Mouse (Mus musculus): ENCODE data around the gene Tmem91. TPM values are rescaled to one million over a fixed set of nuclear protein-coding genes. Genes with fewer than 3 reads are reported as not detected.

Gene Tmem91
- polyA plus RNA-seq, 1 experiment = 2.9 TPM

DNA sequence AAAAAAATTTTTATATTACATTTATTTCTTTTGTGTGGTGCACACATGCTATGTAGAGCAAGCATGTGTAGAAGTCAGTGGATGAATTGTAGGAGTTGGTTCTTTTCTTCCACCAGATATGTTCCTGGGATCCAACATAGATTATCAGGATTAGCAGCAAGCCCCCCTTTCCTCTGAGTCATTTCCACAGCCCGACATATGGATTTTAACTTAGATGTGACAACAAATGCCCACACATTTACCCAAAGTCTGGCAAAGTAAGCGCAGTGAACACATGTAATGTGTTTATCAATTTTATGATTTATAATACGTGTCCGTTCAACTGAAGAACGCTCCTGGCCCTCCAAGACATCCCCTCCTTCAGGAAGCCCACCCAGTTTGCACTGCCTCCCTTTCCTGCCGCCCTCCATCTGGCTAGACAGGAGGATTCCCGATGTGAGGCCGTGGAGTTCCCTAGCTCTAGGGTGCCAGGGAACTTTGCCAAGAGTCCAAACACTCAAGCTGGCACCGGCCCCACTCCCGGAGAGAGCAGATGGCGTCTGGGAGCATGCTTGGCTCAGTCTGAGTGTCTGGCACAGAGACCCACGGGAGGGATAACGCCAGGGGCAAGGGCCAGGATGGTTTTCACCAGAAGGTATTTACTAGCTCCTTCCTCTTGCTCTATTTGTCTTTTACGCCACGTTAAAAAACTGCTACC is 1.3 kb upstream of the Tmem91 start:
- DNase-seq = no peak
- TF ChIP-seq POLR2A (IDR thresholded peaks at IDR 0.05; ENCODE audit: control insufficient read depth, extremely low read depth, insufficient read depth, low read length, poor library complexity) (no peak), CTCF (IDR thresholded peaks at IDR 0.05; ENCODE audit: borderline replicate concordance, control insufficient read depth, extremely low read depth, insufficient read depth, low read length, poor library complexity) (no peak)
- no peaks in the 10 kb centered on the region; the same call in 1 of the 2 replicates for H3K27me3 ChIP-seq (ENCODE audit: control insufficient read depth, insufficient read depth, low read length)
- H3K36me3 ChIP-seq (ENCODE audit: control insufficient read depth, insufficient read depth, low read length) = no peaks in the 10 kb centered on the region
- H3K27ac ChIP-seq (ENCODE audit: control insufficient read depth, insufficient read depth, low read length) = no peak overlapping the region
- H3K4me3 ChIP-seq (ENCODE audit: control insufficient read depth, insufficient read depth, low read length) = no peak overlapping the region
- peaks cover 17% of the 10 kb centered on the region for H3K4me1 ChIP-seq (replicated peaks; ENCODE audit: control insufficient read depth, insufficient read depth, low read length)
- 92% methylated on average over 15 of the region's 15 CpGs for WGBS

DNA sequence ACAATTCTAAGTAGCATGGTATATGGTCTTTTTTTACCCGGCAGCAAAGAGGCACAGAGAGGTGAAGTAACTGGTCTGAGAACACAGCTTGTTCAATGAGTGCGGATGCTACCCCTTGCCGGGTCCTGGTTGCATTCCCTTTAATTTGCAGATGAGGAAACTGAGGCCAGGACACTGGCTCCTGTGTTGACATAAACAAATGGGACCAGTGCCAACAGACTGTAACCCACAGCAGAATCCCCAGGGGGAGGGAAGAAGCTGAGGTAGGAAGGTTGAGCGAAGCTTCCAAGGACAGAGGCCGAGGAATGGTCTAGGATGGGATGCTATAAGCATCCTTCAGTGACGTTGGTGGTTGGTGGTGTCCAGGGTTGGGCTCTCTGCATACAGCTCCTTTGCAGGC is 439 bp upstream of the Tmem91 start:
- WGBS = 75% methylated on average over 6 of the region's 6 CpGs
- Histone ChIP-seq H3K27me3 (ENCODE audit: control insufficient read depth, insufficient read depth, low read length) (no peaks in the 10 kb centered on the region; the same call in 1 of the 2 replicates), H3K4me3 (ENCODE audit: control insufficient read depth, insufficient read depth, low read length) (no peak overlapping the region), H3K36me3 (ENCODE audit: control insufficient read depth, insufficient read depth, low read length) (no peaks in the 10 kb centered on the region), H3K27ac (ENCODE audit: control insufficient read depth, insufficient read depth, low read length) (no peak overlapping the region), H3K4me1 (replicated peaks; ENCODE audit: control insufficient read depth, insufficient read depth, low read length) (peaks cover 15% of the 10 kb centered on the region)
- no peak for TF ChIP-seq CTCF (IDR thresholded peaks at IDR 0.05; ENCODE audit: borderline replicate concordance, control insufficient read depth, extremely low read depth, insufficient read depth, low read length, poor library complexity)
- no peak for TF ChIP-seq POLR2A (IDR thresholded peaks at IDR 0.05; ENCODE audit: control insufficient read depth, extremely low read depth, insufficient read depth, low read length, poor library complexity)
- DNase-seq = no peak

DNA sequence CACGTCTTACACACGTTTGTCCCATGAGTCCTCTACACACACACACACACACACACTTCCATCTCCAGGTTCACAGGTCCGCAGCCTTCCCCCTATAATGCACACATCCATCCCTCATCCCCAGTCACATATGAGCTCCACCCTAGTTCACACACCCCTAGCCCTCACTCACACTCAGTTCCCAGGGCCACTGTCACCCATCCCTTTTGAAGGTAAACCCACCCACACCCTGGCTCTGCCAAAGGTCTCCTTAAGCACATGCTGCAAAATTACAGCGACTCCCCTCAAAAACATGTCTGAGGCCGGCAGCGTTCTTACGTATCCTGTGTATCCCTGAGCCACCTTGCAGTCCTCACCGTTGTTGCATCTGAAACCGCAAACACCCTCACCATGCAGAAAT is 669 bp downstream of the Tmem91 start:
- peak overlapping the region; percentile 26; the same call in 1 of the 2 replicates for H3K4me3 ChIP-seq (ENCODE audit: control insufficient read depth, insufficient read depth, low read length)

DNA sequence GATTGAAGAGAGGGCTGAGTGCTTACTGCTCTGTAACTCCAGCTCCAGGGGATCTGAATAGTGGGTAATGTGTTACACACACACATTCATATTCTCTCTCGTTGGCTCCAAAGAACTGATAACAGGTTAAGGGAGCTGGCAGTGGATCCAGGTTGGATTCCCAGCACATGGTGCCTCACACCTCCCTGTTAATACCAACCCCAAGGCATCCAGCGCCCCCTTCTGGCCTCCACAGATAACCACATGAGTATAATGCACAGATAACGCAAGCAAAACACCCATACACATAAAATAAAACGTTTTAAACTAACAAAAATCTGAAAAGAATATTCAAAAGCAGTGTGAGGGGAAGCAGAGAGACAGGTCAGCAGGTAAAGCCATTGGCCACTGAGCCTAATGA is 2.5 kb downstream of the Tmem91 start:
- peaks cover 10% of the 10 kb centered on the region for H3K4me1 ChIP-seq (replicated peaks; ENCODE audit: control insufficient read depth, insufficient read depth, low read length)
- TF ChIP-seq CTCF (IDR thresholded peaks at IDR 0.05; ENCODE audit: borderline replicate concordance, control insufficient read depth, extremely low read depth, insufficient read depth, low read length, poor library complexity) (no peak), POLR2A (IDR thresholded peaks at IDR 0.05; ENCODE audit: control insufficient read depth, extremely low read depth, insufficient read depth, low read length, poor library complexity) (no peak)
- WGBS = 68% methylated on average over 4 of the region's 4 CpGs
- no peak overlapping the region for H3K4me3 ChIP-seq (ENCODE audit: control insufficient read depth, insufficient read depth, low read length)
- peaks cover 11% of the 10 kb centered on the region for H3K36me3 ChIP-seq (ENCODE audit: control insufficient read depth, insufficient read depth, low read length)
- DNase-seq = no peak
- H3K27ac ChIP-seq (ENCODE audit: control insufficient read depth, insufficient read depth, low read length) = no peak overlapping the region
- H3K27me3 ChIP-seq (ENCODE audit: control insufficient read depth, insufficient read depth, low read length) = no peaks in the 10 kb centered on the region; the same call in 1 of the 2 replicates

More for the DNA sequence above, 669 bp downstream of the Tmem91 start:
- peaks cover 12% of the 10 kb centered on the region for H3K4me1 ChIP-seq (replicated peaks; ENCODE audit: control insufficient read depth, insufficient read depth, low read length)
- H3K36me3 ChIP-seq (ENCODE audit: control insufficient read depth, insufficient read depth, low read length) = no peaks in the 10 kb centered on the region
- TF ChIP-seq POLR2A (IDR thresholded peaks at IDR 0.05; ENCODE audit: control insufficient read depth, extremely low read depth, insufficient read depth, low read length, poor library complexity) (no peak), CTCF (IDR thresholded peaks at IDR 0.05; ENCODE audit: borderline replicate concordance, control insufficient read depth, extremely low read depth, insufficient read depth, low read length, poor library complexity) (no peak)
- 8% methylated on average over 9 of the region's 9 CpGs for WGBS
- H3K27ac ChIP-seq (ENCODE audit: control insufficient read depth, insufficient read depth, low read length) = no peak overlapping the region
- no peak for DNase-seq
- H3K27me3 ChIP-seq (ENCODE audit: control insufficient read depth, insufficient read depth, low read length) = no peaks in the 10 kb centered on the region; the same call in 1 of the 2 replicates

DNA sequence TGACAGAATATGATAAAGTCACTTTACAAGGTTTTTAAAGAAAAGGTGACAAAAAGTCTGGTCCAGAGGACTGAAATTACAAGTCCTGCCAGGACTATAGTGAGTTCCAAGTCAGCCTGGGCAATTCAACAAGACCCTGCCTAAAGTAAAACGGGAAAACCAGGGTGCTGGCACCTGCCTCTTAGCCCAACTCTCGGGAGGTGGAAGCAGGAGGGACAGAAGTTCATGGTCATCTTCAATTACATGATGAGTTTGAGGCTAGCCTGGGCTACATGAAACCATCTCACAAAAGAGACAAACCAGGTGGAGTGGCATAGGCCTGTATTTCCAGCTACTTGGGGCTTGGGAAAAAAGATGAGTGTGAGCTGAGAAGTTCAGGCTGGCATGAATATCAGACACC is 3.3 kb downstream of the Tmem91 start:
- 95% methylated on average over 2 of the region's 2 CpGs for WGBS
- no peaks in the 10 kb centered on the region; the same call in 1 of the 2 replicates for H3K27me3 ChIP-seq (ENCODE audit: control insufficient read depth, insufficient read depth, low read length)
- TF ChIP-seq CTCF (IDR thresholded peaks at IDR 0.05; ENCODE audit: borderline replicate concordance, control insufficient read depth, extremely low read depth, insufficient read depth, low read length, poor library complexity) (no peak), POLR2A (IDR thresholded peaks at IDR 0.05; ENCODE audit: control insufficient read depth, extremely low read depth, insufficient read depth, low read length, poor library complexity) (no peak)
- H3K4me3 ChIP-seq (ENCODE audit: control insufficient read depth, insufficient read depth, low read length) = no peak overlapping the region
- H3K36me3 ChIP-seq (ENCODE audit: control insufficient read depth, insufficient read depth, low read length) = peaks cover 14% of the 10 kb centered on the region
- no peak for DNase-seq
- peaks cover 10% of the 10 kb centered on the region for H3K4me1 ChIP-seq (replicated peaks; ENCODE audit: control insufficient read depth, insufficient read depth, low read length)
- no peak overlapping the region for H3K27ac ChIP-seq (ENCODE audit: control insufficient read depth, insufficient read depth, low read length)

DNA sequence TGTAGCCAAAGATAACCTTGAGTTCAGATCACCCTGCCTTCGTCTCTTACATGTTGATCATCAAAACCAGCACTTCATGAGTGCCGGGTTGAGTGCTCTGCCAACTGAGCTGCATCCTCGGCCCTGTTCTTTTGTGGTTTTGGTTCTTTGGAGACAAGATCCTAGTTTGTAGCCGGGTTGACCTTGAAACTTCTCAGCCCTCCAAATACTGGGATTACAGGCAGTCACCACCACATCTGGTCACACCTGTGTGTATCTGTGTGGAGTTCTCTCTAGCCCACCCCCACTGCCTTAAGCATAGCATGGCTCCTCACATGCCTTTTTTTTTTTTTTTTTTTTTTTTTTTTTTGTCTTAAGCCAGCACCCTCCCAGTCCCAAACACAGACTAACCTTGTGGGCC is 4.9 kb downstream of the Tmem91 start:
- TF ChIP-seq CTCF (IDR thresholded peaks at IDR 0.05; ENCODE audit: borderline replicate concordance, control insufficient read depth, extremely low read depth, insufficient read depth, low read length, poor library complexity) (no peak), POLR2A (IDR thresholded peaks at IDR 0.05; ENCODE audit: control insufficient read depth, extremely low read depth, insufficient read depth, low read length, poor library complexity) (no peak)
- no peak overlapping the region for H3K27ac ChIP-seq (ENCODE audit: control insufficient read depth, insufficient read depth, low read length)
- 96% methylated on average over 4 of the region's 4 CpGs for WGBS
- H3K4me3 ChIP-seq (ENCODE audit: control insufficient read depth, insufficient read depth, low read length) = no peak overlapping the region
- H3K4me1 ChIP-seq (replicated peaks; ENCODE audit: control insufficient read depth, insufficient read depth, low read length) = peaks cover 10% of the 10 kb centered on the region
- DNase-seq = no peak
- H3K36me3 ChIP-seq (ENCODE audit: control insufficient read depth, insufficient read depth, low read length) = peaks cover 30% of the 10 kb centered on the region
- no peaks in the 10 kb centered on the region; the same call in 1 of the 2 replicates for H3K27me3 ChIP-seq (ENCODE audit: control insufficient read depth, insufficient read depth, low read length)
